Mouse (Mus musculus): ENCODE data around the gene Gsdma. TPM values are rescaled to one million over a fixed set of nuclear protein-coding genes. Genes with fewer than 3 reads are reported as not detected.
"Not testable (repeated sequence)": the region's sequence is repeated elsewhere in the genome, so short reads cannot be mapped to it uniquely, and the experiment has no call there.

The Gsdma gene
- polyA plus RNA-seq, 1 experiment from 2014 or later = 0.06 TPM

- 44% methylated on average over 2 of the region's 2 CpGs for WGBS
Measured at GRCm38 (mm10) chr11:98646459-98646858, 17.7 kb upstream of the Gsdma start, which contains the start of gene Gsdma2. Gsdma2 (plus strand) TSS chr11:98646759.

GRCm38 (mm10) chr11:98655076-98655475, 9.1 kb upstream of the Gsdma start:
- H3K4me1 ChIP-seq; H3K27ac ChIP-seq; H3K4me2 ChIP-seq; ATAC-seq (ENCODE audit: borderline replicate concordance, extremely low read depth, low FRiP score, low TSS enrichment); H3K9ac ChIP-seq; H3K9me3 ChIP-seq; H3K4me3 ChIP-seq; H3K27me3 ChIP-seq; H3K36me3 ChIP-seq: not testable (repeated sequence)
- WGBS = 14% methylated on average over 7 of the region's 7 CpGs

More at GRCm38 (mm10) chr11:98646459-98646858, 17.7 kb upstream of the Gsdma start, which contains the start of gene Gsdma2:
- no peaks in the 10 kb centered on the region for H3K4me1 ChIP-seq
- no peaks in the 10 kb centered on the region for H3K9me3 ChIP-seq
- no peak within 1 kb of the TSS for H3K9ac ChIP-seq
- no peak within 1 kb of the TSS for H3K27ac ChIP-seq
- H3K4me3 ChIP-seq = no peak within 1 kb of the TSS
- no peaks in the 10 kb centered on the region for H3K36me3 ChIP-seq
- H3K4me2 ChIP-seq = no peak within 1 kb of the TSS
- peaks cover 3% of the 10 kb centered on the region; the same call in 1 of the 2 replicates for H3K27me3 ChIP-seq
- ATAC-seq (ENCODE audit: borderline replicate concordance, extremely low read depth, low FRiP score, low TSS enrichment) = no peak

GRCm38 (mm10) chr11:98660517-98660916, 3.6 kb upstream of the Gsdma start:
- no peak for ATAC-seq (ENCODE audit: borderline replicate concordance, extremely low read depth, low FRiP score, low TSS enrichment)

GRCm38 (mm10) chr11:98668984-98669383, 4.8 kb downstream of the Gsdma start:
- Histone ChIP-seq H3K27me3 (peaks cover 14% of the 10 kb centered on the region; the same call in 1 of the 2 replicates), H3K4me1 (no peaks in the 10 kb centered on the region), H3K27ac (no peak overlapping the region), H3K4me2 (no peak overlapping the region), H3K9ac (no peak overlapping the region), H3K9me3 (no peaks in the 10 kb centered on the region), H3K4me3 (no peak overlapping the region), H3K36me3 (no peaks in the 10 kb centered on the region)
- no peak for ATAC-seq (ENCODE audit: borderline replicate concordance, extremely low read depth, low FRiP score, low TSS enrichment)
- 47% methylated on average over 2 of the region's 2 CpGs for WGBS

More at GRCm38 (mm10) chr11:98660517-98660916, 3.6 kb upstream of the Gsdma start:
- no peaks in the 10 kb centered on the region for H3K4me1 ChIP-seq
- WGBS = 4% methylated on average over 6 of the region's 6 CpGs
- no peaks in the 10 kb centered on the region for H3K27me3 ChIP-seq
- no peaks in the 10 kb centered on the region for H3K9me3 ChIP-seq
- no peak overlapping the region for H3K9ac ChIP-seq
- H3K4me2 ChIP-seq = no peak overlapping the region
- H3K36me3 ChIP-seq = no peaks in the 10 kb centered on the region
- no peak overlapping the region for H3K4me3 ChIP-seq
- no peak overlapping the region for H3K27ac ChIP-seq

- H3K9ac ChIP-seq = no peak overlapping the region
- no peak for ATAC-seq (ENCODE audit: borderline replicate concordance, extremely low read depth, low FRiP score, low TSS enrichment)
- WGBS = 64% methylated on average over 3 of the region's 3 CpGs
Measured at GRCm38 (mm10) chr11:98671284-98671815, 7.2 kb downstream of the Gsdma start.

GRCm38 (mm10) chr11:98671857-98672256, 7.7 kb downstream of the Gsdma start:
- Histone ChIP-seq H3K27ac (no peak overlapping the region), H3K9ac (no peak overlapping the region), H3K4me1 (no peaks in the 10 kb centered on the region), H3K36me3 (no peaks in the 10 kb centered on the region), H3K4me2 (no peak overlapping the region), H3K9me3 (no peaks in the 10 kb centered on the region), H3K27me3 (peaks cover 14% of the 10 kb centered on the region; the same call in 1 of the 2 replicates), H3K4me3 (no peak overlapping the region)
- WGBS = 55% methylated on average over 5 of the region's 5 CpGs
- ATAC-seq (ENCODE audit: borderline replicate concordance, extremely low read depth, low FRiP score, low TSS enrichment) = no peak

More at GRCm38 (mm10) chr11:98671284-98671815, 7.2 kb downstream of the Gsdma start:
- Histone ChIP-seq H3K9me3 (no peaks in the 10 kb centered on the region), H3K4me2 (no peak overlapping the region), H3K4me1 (no peaks in the 10 kb centered on the region), H3K27me3 (peaks cover 14% of the 10 kb centered on the region; the same call in 1 of the 2 replicates), H3K36me3 (no peaks in the 10 kb centered on the region), H3K4me3 (no peak overlapping the region), H3K27ac (no peak overlapping the region)

GRCm38 (mm10) chr11:98672482-98672881, 8.3 kb downstream of the Gsdma start:
- Histone ChIP-seq H3K9me3 (no peaks in the 10 kb centered on the region), H3K4me3 (no peak overlapping the region), H3K27ac (no peak overlapping the region), H3K4me1 (no peaks in the 10 kb centered on the region), H3K4me2 (no peak overlapping the region), H3K9ac (no peak overlapping the region), H3K27me3 (peaks cover 11% of the 10 kb centered on the region; the same call in 1 of the 2 replicates), H3K36me3 (no peaks in the 10 kb centered on the region)
- 72% methylated on average over 5 of the region's 5 CpGs for WGBS
- no peak for ATAC-seq (ENCODE audit: borderline replicate concordance, extremely low read depth, low FRiP score, low TSS enrichment)

GRCm38 (mm10) chr11:98673136-98673535, 9.0 kb downstream of the Gsdma start:
- not testable (repeated sequence) for H3K4me3 ChIP-seq, H3K4me1 ChIP-seq, H3K9ac ChIP-seq, H3K27me3 ChIP-seq, H3K36me3 ChIP-seq, H3K9me3 ChIP-seq, H3K4me2 ChIP-seq, H3K27ac ChIP-seq
- 13% methylated on average over 7 of the region's 7 CpGs for WGBS
- peak; percentile 46; the same call in 1 of the 2 replicates for ATAC-seq (ENCODE audit: borderline replicate concordance, extremely low read depth, low FRiP score, low TSS enrichment)

GRCm38 (mm10) chr11:98675829-98676363, 11.7 kb downstream of the Gsdma start:
- H3K9me3 ChIP-seq = no peaks in the 10 kb centered on the region
- 29% methylated on average over 7 of the region's 7 CpGs for WGBS
- no peaks in the 10 kb centered on the region; the same call in 1 of the 2 replicates for H3K27me3 ChIP-seq
- no peaks in the 10 kb centered on the region for H3K36me3 ChIP-seq
- H3K9ac ChIP-seq = no peak overlapping the region
- H3K4me2 ChIP-seq = no peak overlapping the region
- no peak overlapping the region for H3K4me3 ChIP-seq
- ATAC-seq (ENCODE audit: borderline replicate concordance, extremely low read depth, low FRiP score, low TSS enrichment) = no peak
- no peaks in the 10 kb centered on the region for H3K4me1 ChIP-seq
- no peak overlapping the region for H3K27ac ChIP-seq

GRCm38 (mm10) chr11:98680023-98680422, 15.9 kb downstream of the Gsdma start:
- Histone ChIP-seq H3K9me3 (no peaks in the 10 kb centered on the region), H3K27ac (no peak overlapping the region), H3K36me3 (peaks cover 1% of the 10 kb centered on the region; the same call in 1 of the 2 replicates), H3K4me3 (no peak overlapping the region), H3K4me1 (peaks cover 15% of the 10 kb centered on the region), H3K9ac (no peak overlapping the region), H3K4me2 (no peak overlapping the region), H3K27me3 (no peaks in the 10 kb centered on the region)
- 89% methylated on average over 1 of the region's 1 CpGs for WGBS
- ATAC-seq (ENCODE audit: borderline replicate concordance, extremely low read depth, low FRiP score, low TSS enrichment) = no peak

- ATAC-seq (ENCODE audit: borderline replicate concordance, extremely low read depth, low FRiP score, low TSS enrichment); H3K4me3 ChIP-seq; H3K9me3 ChIP-seq; H3K4me2 ChIP-seq; H3K9ac ChIP-seq; H3K36me3 ChIP-seq; H3K27ac ChIP-seq; H3K27me3 ChIP-seq: not testable (repeated sequence)
- 87% methylated on average over 4 of the region's 4 CpGs for WGBS
- peaks cover 15% of the 10 kb centered on the region for H3K4me1 ChIP-seq
Measured at GRCm38 (mm10) chr11:98680595-98680994, 16.4 kb downstream of the Gsdma start.

- Histone ChIP-seq H3K9me3 (no peaks in the 10 kb centered on the region), H3K9ac (no peak overlapping the region), H3K4me1 (peaks cover 15% of the 10 kb centered on the region), H3K4me2 (no peak overlapping the region; the same call in 1 of the 2 replicates), H3K4me3 (no peak overlapping the region), H3K27ac (no peak overlapping the region), H3K36me3 (peaks cover 13% of the 10 kb centered on the region), H3K27me3 (no peaks in the 10 kb centered on the region)
- WGBS = 83% methylated on average over 4 of the region's 4 CpGs
- no peak for ATAC-seq (ENCODE audit: borderline replicate concordance, extremely low read depth, low FRiP score, low TSS enrichment)
Measured at GRCm38 (mm10) chr11:98681186-98681585, 17.0 kb downstream of the Gsdma start.

Measured in lung, embryonic 15.5 days (tissue).